Mouse (Mus musculus): ENCODE data around the gene Olfr1216. TPM values are rescaled to one million over a fixed set of nuclear protein-coding genes. Genes with fewer than 3 reads are reported as not detected.
"Not testable (repeated sequence)": the region's sequence is repeated elsewhere in the genome, so short reads cannot be mapped to it uniquely, and the experiment has no call there.

The Olfr1216 gene
- polyA plus RNA-seq (2016; fragmentation: Nextera tagmentation; extraction: Ambion mirVana) = not detected in 2 replicates

GRCm38 (mm10) chr2:89018240-89018639 is at the start of gene Olfr1216:
Olfr1216 (minus strand) TSS chr2:89018340.
- Histone ChIP-seq H3K9ac (replicated peaks) (no peak within 1 kb of the TSS), H3K9me3 (no peaks in the 10 kb centered on the region), H3K36me3 (no peaks in the 10 kb centered on the region), H3K27ac (replicated peaks) (no peak within 1 kb of the TSS), H3K4me2 (replicated peaks) (no peak within 1 kb of the TSS), H3K4me3 (no peak within 1 kb of the TSS), H3K27me3 (no peaks in the 10 kb centered on the region), H3K4me1 (no peaks in the 10 kb centered on the region)
- ATAC-seq (ENCODE audit: low FRiP score, low read depth) = no peak
- WGBS = 87% methylated on average over 1 of the region's 1 CpGs

GRCm38 (mm10) chr2:89061087-89061486 is 42.9 kb upstream of the Olfr1216 start, which contains the start of gene Olfr1218:
Olfr1218 (minus strand) TSS chr2:89061187.
- H3K27me3 ChIP-seq = no peaks in the 10 kb centered on the region
- H3K4me1 ChIP-seq = no peaks in the 10 kb centered on the region
- ATAC-seq (ENCODE audit: low FRiP score, low read depth) = no peak
- no peak within 1 kb of the TSS for H3K9ac ChIP-seq (replicated peaks)
- H3K4me3 ChIP-seq = no peak within 1 kb of the TSS
- no peaks in the 10 kb centered on the region for H3K36me3 ChIP-seq
- H3K4me2 ChIP-seq (replicated peaks) = no peak within 1 kb of the TSS
- no peaks in the 10 kb centered on the region for H3K9me3 ChIP-seq
- no peak within 1 kb of the TSS for H3K27ac ChIP-seq (replicated peaks)

GRCm38 (mm10) chr2:89031965-89032364 is 13.8 kb upstream of the Olfr1216 start, which contains the start of gene Olfr1217:
Olfr1217 (minus strand) TSS chr2:89032065.
- Histone ChIP-seq H3K9me3 (no peaks in the 10 kb centered on the region), H3K4me3 (no peak within 1 kb of the TSS), H3K4me2 (replicated peaks) (no peak within 1 kb of the TSS), H3K9ac (replicated peaks) (no peak within 1 kb of the TSS), H3K27ac (replicated peaks) (no peak within 1 kb of the TSS), H3K36me3 (no peaks in the 10 kb centered on the region), H3K4me1 (no peaks in the 10 kb centered on the region), H3K27me3 (no peaks in the 10 kb centered on the region)
- no peak for ATAC-seq (ENCODE audit: low FRiP score, low read depth)
- WGBS = 70% methylated on average over 2 of the region's 2 CpGs

GRCm38 (mm10) chr2:89021436-89021835 is 3.3 kb upstream of the Olfr1216 start:
- ATAC-seq (ENCODE audit: low FRiP score, low read depth); H3K4me1 ChIP-seq; H3K9me3 ChIP-seq; H3K9ac ChIP-seq (replicated peaks); H3K4me2 ChIP-seq (replicated peaks); H3K27ac ChIP-seq (replicated peaks); H3K4me3 ChIP-seq; H3K36me3 ChIP-seq; H3K27me3 ChIP-seq: not testable (repeated sequence)
- WGBS = 74% methylated on average over 3 of the region's 3 CpGs

- H3K27me3 ChIP-seq = no peaks in the 10 kb centered on the region
- H3K4me3 ChIP-seq = no peak within 1 kb of the TSS
- no peak for ATAC-seq (ENCODE audit: low FRiP score, low read depth)
- no peaks in the 10 kb centered on the region for H3K36me3 ChIP-seq
- H3K4me2 ChIP-seq (replicated peaks) = no peak within 1 kb of the TSS
- H3K4me1 ChIP-seq = no peaks in the 10 kb centered on the region
- no peak within 1 kb of the TSS for H3K9ac ChIP-seq (replicated peaks)
- H3K27ac ChIP-seq (replicated peaks) = no peak within 1 kb of the TSS
- H3K9me3 ChIP-seq = no peaks in the 10 kb centered on the region
- WGBS = 75% methylated on average over 2 of the region's 2 CpGs
Measured at GRCm38 (mm10) chr2:89006873-89007272, 11.3 kb downstream of the Olfr1216 start, which contains the start of gene Olfr1215. Olfr1215 (minus strand) TSS chr2:89006973.

- Histone ChIP-seq H3K4me2 (replicated peaks) (no peak within 1 kb of the TSS), H3K9ac (replicated peaks) (no peak within 1 kb of the TSS), H3K4me1 (no peaks in the 10 kb centered on the region), H3K9me3 (no peaks in the 10 kb centered on the region), H3K27me3 (no peaks in the 10 kb centered on the region), H3K27ac (replicated peaks) (no peak within 1 kb of the TSS), H3K4me3 (no peak within 1 kb of the TSS), H3K36me3 (no peaks in the 10 kb centered on the region)
- 77% methylated on average over 1 of the region's 1 CpGs for WGBS
- ATAC-seq (ENCODE audit: low FRiP score, low read depth) = no peak
Measured at GRCm38 (mm10) chr2:88992553-88992952, 25.6 kb downstream of the Olfr1216 start, which contains the start of gene Olfr1214. Olfr1214 (minus strand) TSS chr2:88992653.

GRCm38 (mm10) chr2:88980181-88980580 is 38.0 kb downstream of the Olfr1216 start, which contains the start of gene Gm13762:
Gm13762 (minus strand) TSS chr2:88980281.
- no peaks in the 10 kb centered on the region for H3K36me3 ChIP-seq
- ATAC-seq (ENCODE audit: low FRiP score, low read depth) = no peak
- no peak within 1 kb of the TSS for H3K9ac ChIP-seq (replicated peaks)
- H3K4me2 ChIP-seq (replicated peaks) = no peak within 1 kb of the TSS
- 92% methylated on average over 1 of the region's 1 CpGs for WGBS
- no peaks in the 10 kb centered on the region for H3K4me1 ChIP-seq
- no peak within 1 kb of the TSS for H3K4me3 ChIP-seq
- no peaks in the 10 kb centered on the region for H3K27me3 ChIP-seq
- no peak within 1 kb of the TSS for H3K27ac ChIP-seq (replicated peaks)
- no peaks in the 10 kb centered on the region for H3K9me3 ChIP-seq

Other genes starting within 250 kb of the Olfr1216 start
- not detected in 2 replicates for gene Olfr1200, start 247.9 kb downstream of the Olfr1216 start, polyA plus RNA-seq (2016; fragmentation: Nextera tagmentation; extraction: Ambion mirVana)
- not detected in 2 replicates for gene Olfr1201, start 225.3 kb downstream of the Olfr1216 start, polyA plus RNA-seq (2016; fragmentation: Nextera tagmentation; extraction: Ambion mirVana)
- not detected in 2 replicates for gene Olfr1202, start 203.8 kb downstream of the Olfr1216 start, polyA plus RNA-seq (2016; fragmentation: Nextera tagmentation; extraction: Ambion mirVana)
- gene Olfr1205, start 188.6 kb downstream of the Olfr1216 start, polyA plus RNA-seq (2016; fragmentation: Nextera tagmentation; extraction: Ambion mirVana) = not detected in 2 replicates
- gene Olfr1204, start 169.0 kb downstream of the Olfr1216 start, polyA plus RNA-seq (2016; fragmentation: Nextera tagmentation; extraction: Ambion mirVana) = not detected in 2 replicates
- not detected in 2 replicates for gene Olfr1206, start 155.1 kb downstream of the Olfr1216 start, polyA plus RNA-seq (2016; fragmentation: Nextera tagmentation; extraction: Ambion mirVana)
- not detected in 2 replicates for gene Olfr1208, start 116.0 kb downstream of the Olfr1216 start, polyA plus RNA-seq (2016; fragmentation: Nextera tagmentation; extraction: Ambion mirVana)
- gene Olfr1209, start 103.2 kb downstream of the Olfr1216 start, polyA plus RNA-seq (2016; fragmentation: Nextera tagmentation; extraction: Ambion mirVana) = not detected in 2 replicates
- gene Olfr1211, start 80.2 kb downstream of the Olfr1216 start, polyA plus RNA-seq (2016; fragmentation: Nextera tagmentation; extraction: Ambion mirVana) = not detected in 2 replicates
- gene Olfr1212, start 64.4 kb downstream of the Olfr1216 start, polyA plus RNA-seq (2016; fragmentation: Nextera tagmentation; extraction: Ambion mirVana) = not detected in 2 replicates
- gene Gm13762, start 38.1 kb downstream of the Olfr1216 start, polyA plus RNA-seq (2016; fragmentation: Nextera tagmentation; extraction: Ambion mirVana) = not detected in 2 replicates
- gene Olfr1214, start 25.7 kb downstream of the Olfr1216 start, polyA plus RNA-seq (2016; fragmentation: Nextera tagmentation; extraction: Ambion mirVana) = not detected in 2 replicates
- not detected in 2 replicates for gene Olfr1215, start 11.4 kb downstream of the Olfr1216 start, polyA plus RNA-seq (2016; fragmentation: Nextera tagmentation; extraction: Ambion mirVana)
- gene Olfr1217, start 13.7 kb upstream of the Olfr1216 start, polyA plus RNA-seq (2016; fragmentation: Nextera tagmentation; extraction: Ambion mirVana) = not detected in 2 replicates
- not detected in 2 replicates for gene Olfr1218, start 42.8 kb upstream of the Olfr1216 start, polyA plus RNA-seq (2016; fragmentation: Nextera tagmentation; extraction: Ambion mirVana)
- not detected in 2 replicates for gene Olfr1219, start 65.2 kb upstream of the Olfr1216 start, polyA plus RNA-seq (2016; fragmentation: Nextera tagmentation; extraction: Ambion mirVana)
- not detected in 2 replicates for gene Olfr1220, start 88.5 kb upstream of the Olfr1216 start, polyA plus RNA-seq (2016; fragmentation: Nextera tagmentation; extraction: Ambion mirVana)
- gene Olfr1221, start 98.9 kb upstream of the Olfr1216 start, polyA plus RNA-seq (2016; fragmentation: Nextera tagmentation; extraction: Ambion mirVana) = not detected in 2 replicates
- not detected in 2 replicates for gene Olfr1222, start 114.7 kb upstream of the Olfr1216 start, polyA plus RNA-seq (2016; fragmentation: Nextera tagmentation; extraction: Ambion mirVana)
- gene Olfr1223, start 133.2 kb upstream of the Olfr1216 start, polyA plus RNA-seq (2016; fragmentation: Nextera tagmentation; extraction: Ambion mirVana) = not detected in 2 replicates
- gene Olfr1224-ps1, start 145.8 kb upstream of the Olfr1216 start, polyA plus RNA-seq (2016; fragmentation: Nextera tagmentation; extraction: Ambion mirVana) = not detected in 2 replicates
- not detected in 2 replicates for gene Olfr1225, start 156.3 kb upstream of the Olfr1216 start, polyA plus RNA-seq (2016; fragmentation: Nextera tagmentation; extraction: Ambion mirVana)
- not detected in 2 replicates for gene Olfr1226, start 181.7 kb upstream of the Olfr1216 start, polyA plus RNA-seq (2016; fragmentation: Nextera tagmentation; extraction: Ambion mirVana)
- gene Olfr1228, start 235.7 kb upstream of the Olfr1216 start, polyA plus RNA-seq (2016; fragmentation: Nextera tagmentation; extraction: Ambion mirVana) = not detected in 2 replicates